Mouse (Mus musculus) spleen, adult 2 months (tissue): ENCODE measurements at regions not wholly inside any gene's neighbourhood (a gene's known extent, or its start where the extent isn't known, plus 50 kb on each side); places are given as distances from the start of the nearest gene placed in this dataset.

Experiments
- CTCF ChIP-seq: fragments of 200-500 bp; IDR thresholded peaks from 2 replicates; pipeline ENCODE4 v1.5.1; 2011; ENCODE audit warnings: mild to moderate bottlenecking, inconsistent platforms; ENCODE audit not compliant: insufficient read depth, insufficient read length, insufficient replicate concordance; ENCODE audit errors: extremely low read depth
- POLR2A ChIP-seq: fragments of 200-500 bp; IDR thresholded peaks from 2 replicates; pipeline ENCODE4 v1.6.1; 2011; ENCODE audit warnings: low read depth, low read length, inconsistent platforms

GRCm38 (mm10) chr2:26753357-26753756 lies 82.3 kb upstream of the Lcn4 start:
- TF ChIP-seq CTCF (no peak), POLR2A (no peak)
